In genomic region chr9:71270205-71270604, GRCm38 (mm10) we compare ENCODE assay signal across 27 mouse cellular contexts. TPM values are rescaled to one million over a fixed set of nuclear protein-coding genes. Genes with fewer than 3 reads are reported as not detected.
DNase-seq lines count a peak whose midpoint lies in the region; ATAC-seq and TF ChIP-seq lines count a peak whose summit lies in the region.
"Had no signal": no experiment of that assay in that cellular context is flagged by ENCODE, and none has a peak within 500 bp of the region (broad histone marks: within the 10 kb centered on the region; RNA-seq: fewer than 3 reads in every experiment).

No protein-coding gene starts in this region.

- WGBS in intestine, embryonic 14.5 days, result 81% methylated on average over 3 of the region's 3 CpGs
- 75% methylated on average over 3 of the region's 3 CpGs for WGBS in intestine, embryonic 16.5 days
- 82% methylated on average over 3 of the region's 3 CpGs for WGBS in lung, embryonic 14.5 days
- 58% methylated on average over 3 of the region's 3 CpGs for WGBS in lung, adult 2 months
- WGBS in embryonic facial prominence, embryonic 15.5 days, result 71% methylated on average over 3 of the region's 3 CpGs
- WGBS in stomach, embryonic 16.5 days, result 68% methylated on average over 3 of the region's 3 CpGs

- no peak overlapping the region for H3K4me2 ChIP-seq in intestine, embryonic 14.5 days (ENCODE audit: low read length)
- H3K4me2 ChIP-seq in intestine, embryonic 16.5 days (ENCODE audit: low read depth, low read length), result no peak overlapping the region
- H3K4me2 ChIP-seq in lung, embryonic 14.5 days, result no peak overlapping the region
- no peak overlapping the region for H3K4me2 ChIP-seq in embryonic facial prominence, embryonic 15.5 days (replicated peaks)
- no peak overlapping the region for H3K4me2 ChIP-seq in stomach, embryonic 16.5 days (ENCODE audit: low read depth, low read length)
- H3K4me2 ChIP-seq: embryonic facial prominence, embryonic 12.5 days; forebrain, embryonic 13.5 days; heart, embryonic 12.5 days; heart, embryonic 15.5 days; hindbrain, embryonic 13.5 days had no signal

- no peak overlapping the region for H3K27ac ChIP-seq in intestine, embryonic 14.5 days (ENCODE audit: low read depth)
- no peak overlapping the region for H3K27ac ChIP-seq in intestine, embryonic 16.5 days (ENCODE audit: low read length)
- H3K27ac ChIP-seq in lung, embryonic 14.5 days (ENCODE audit: low read depth), result 0 out of 2 replicates have a peak overlapping the region, but pooled peaks have one; percentile 12
- peak overlapping the region; percentile 51 for H3K27ac ChIP-seq in embryonic facial prominence, embryonic 15.5 days (replicated peaks)
- H3K27ac ChIP-seq in stomach, embryonic 16.5 days (ENCODE audit: low read length), result peak overlapping the region; percentile 48
- H3K27ac ChIP-seq: embryonic facial prominence, embryonic 12.5 days; forebrain, embryonic 10.5 days; forebrain, embryonic 13.5 days; heart, embryonic 15.5 days; hindbrain, embryonic 10.5 days; hindbrain, embryonic 13.5 days had no signal

- no peak for ATAC-seq in intestine, embryonic 14.5 days (replicated peaks; ENCODE audit: low FRiP score, low TSS enrichment, low read depth)
- no peak for ATAC-seq in intestine, embryonic 16.5 days
- ATAC-seq in lung, embryonic 14.5 days (ENCODE audit: insufficient read depth), result no peak
- ATAC-seq in embryonic facial prominence, embryonic 15.5 days (ENCODE audit: insufficient number of reproducible peaks, low FRiP score, low TSS enrichment, low read depth), result no peak
- ATAC-seq in stomach, embryonic 16.5 days (ENCODE audit: insufficient read depth, low FRiP score), result no peak
- ATAC-seq: activated CD4-positive, CD25-positive, alpha-beta regulatory T cell, adult 4 months; CD4-positive, CD25-positive, alpha-beta regulatory T cell, adult 4 months; forebrain, embryonic 13.5 days; forebrain, embryonic 16.5 days; hindbrain, embryonic 16.5 days had no signal

- TF ChIP-seq CTCF in lung, embryonic 14.5 days (IDR thresholded peaks at IDR 0.05; ENCODE audit: low read depth), result no peak
- TF ChIP-seq CTCF in lung, adult 2 months (IDR thresholded peaks at IDR 0.05; ENCODE audit: insufficient read depth, low read length), result no peak

- no peaks in the 10 kb centered on the region for H3K4me1 ChIP-seq in intestine, embryonic 14.5 days (replicated peaks; ENCODE audit: control insufficient read depth, insufficient read depth, low read length)
- H3K4me1 ChIP-seq in intestine, embryonic 16.5 days (ENCODE audit: control insufficient read depth, insufficient read depth, low read length), result no peaks in the 10 kb centered on the region
- no peaks in the 10 kb centered on the region for H3K4me1 ChIP-seq in lung, embryonic 14.5 days (ENCODE audit: insufficient read depth)
- no peaks in the 10 kb centered on the region for H3K4me1 ChIP-seq in lung, adult 2 months (ENCODE audit: control insufficient read depth, insufficient read depth, low read length)
- H3K4me1 ChIP-seq in embryonic facial prominence, embryonic 15.5 days, result no peaks in the 10 kb centered on the region
- 0 out of 2 replicates have a peak, but pooled peaks cover 5% of the 10 kb centered on the region for H3K4me1 ChIP-seq in stomach, embryonic 16.5 days (ENCODE audit: control insufficient read depth, insufficient read depth, low read length)
- H3K4me1 ChIP-seq: embryonic facial prominence, embryonic 12.5 days; forebrain, embryonic 10.5 days; forebrain, embryonic 13.5 days; heart, embryonic 12.5 days; heart, embryonic 15.5 days; hindbrain, embryonic 13.5 days had no signal

- peak; percentile 35 for DNase-seq in intestine, embryonic 14.5 days (ENCODE audit: low spot score)
- DNase-seq in lung, embryonic 14.5 days, result no peak
- no peak for DNase-seq in lung, adult 2 months
- DNase-seq in right cerebral cortex, postnatal 4 days, result no peak
- DNase-seq: adrenal gland, postnatal 10 days; adrenal gland, postnatal 36 days; cerebellum, adult 18-20 months; cerebellum, adult 9-10 months; cerebellum, postnatal 14 days; gastrocnemius, postnatal 10 days; gastrocnemius, postnatal 36 days; heart, postnatal 10 days; heart, postnatal 36 days had no signal

- 0 out of 2 replicates have a peak, but pooled peaks cover 3% of the 10 kb centered on the region for H3K9me3 ChIP-seq in intestine, embryonic 14.5 days (ENCODE audit: control insufficient read depth, low read length)
- no peaks in the 10 kb centered on the region for H3K9me3 ChIP-seq in intestine, embryonic 16.5 days (ENCODE audit: control insufficient read depth, low read length)
- H3K9me3 ChIP-seq in lung, embryonic 14.5 days (ENCODE audit: low read depth, low read length), result no peaks in the 10 kb centered on the region
- H3K9me3 ChIP-seq in embryonic facial prominence, embryonic 15.5 days (replicated peaks), result no peaks in the 10 kb centered on the region
- no peaks in the 10 kb centered on the region for H3K9me3 ChIP-seq in stomach, embryonic 16.5 days (replicated peaks; ENCODE audit: control insufficient read depth, low read length)
- H3K9me3 ChIP-seq: embryonic facial prominence, embryonic 12.5 days; forebrain, embryonic 10.5 days; forebrain, embryonic 13.5 days; heart, embryonic 15.5 days; hindbrain, embryonic 10.5 days; hindbrain, embryonic 13.5 days had no signal

- no peak overlapping the region for H3K4me3 ChIP-seq in intestine, embryonic 14.5 days (ENCODE audit: low read depth, low read length)
- H3K4me3 ChIP-seq in intestine, embryonic 16.5 days (ENCODE audit: low read length), result no peak overlapping the region
- no peak overlapping the region for H3K4me3 ChIP-seq in lung, embryonic 14.5 days (ENCODE audit: low read depth, low read length)
- H3K4me3 ChIP-seq in lung, adult 2 months (replicated peaks; ENCODE audit: extremely low read depth, low read depth, low read length), result no peak overlapping the region
- H3K4me3 ChIP-seq in embryonic facial prominence, embryonic 15.5 days (replicated peaks), result no peak overlapping the region
- no peak overlapping the region for H3K4me3 ChIP-seq in stomach, embryonic 16.5 days (replicated peaks; ENCODE audit: low read length)
- H3K4me3 ChIP-seq: embryonic facial prominence, embryonic 12.5 days; forebrain, embryonic 10.5 days; forebrain, embryonic 13.5 days; heart, embryonic 12.5 days; heart, embryonic 15.5 days; hindbrain, embryonic 10.5 days; hindbrain, embryonic 13.5 days had no signal

- no peaks in the 10 kb centered on the region for H3K27me3 ChIP-seq in intestine, embryonic 14.5 days (replicated peaks; ENCODE audit: control insufficient read depth, insufficient read depth, low read length)
- H3K27me3 ChIP-seq in intestine, embryonic 16.5 days (replicated peaks; ENCODE audit: control insufficient read depth, insufficient read depth, low read length), result no peaks in the 10 kb centered on the region
- no peaks in the 10 kb centered on the region for H3K27me3 ChIP-seq in lung, embryonic 14.5 days (ENCODE audit: insufficient read depth, low read length)
- no peaks in the 10 kb centered on the region for H3K27me3 ChIP-seq in embryonic facial prominence, embryonic 15.5 days
- H3K27me3 ChIP-seq in stomach, embryonic 16.5 days (ENCODE audit: control insufficient read depth, insufficient read depth, low read length), result no peaks in the 10 kb centered on the region
- H3K27me3 ChIP-seq: embryonic facial prominence, embryonic 12.5 days; forebrain, embryonic 13.5 days; heart, embryonic 12.5 days; heart, embryonic 15.5 days; hindbrain, embryonic 13.5 days had no signal

- H3K36me3 ChIP-seq in intestine, embryonic 14.5 days (ENCODE audit: control insufficient read depth, insufficient read depth, low read length), result peaks cover 7% of the 10 kb centered on the region; the same call in 1 of the 2 replicates
- no peaks in the 10 kb centered on the region for H3K36me3 ChIP-seq in intestine, embryonic 16.5 days (ENCODE audit: control insufficient read depth, insufficient read depth, low read length)
- H3K36me3 ChIP-seq in lung, embryonic 14.5 days (ENCODE audit: insufficient read depth), result no peaks in the 10 kb centered on the region
- no peaks in the 10 kb centered on the region for H3K36me3 ChIP-seq in embryonic facial prominence, embryonic 15.5 days
- H3K36me3 ChIP-seq in stomach, embryonic 16.5 days (ENCODE audit: control insufficient read depth, insufficient read depth, low read length), result no peaks in the 10 kb centered on the region
- H3K36me3 ChIP-seq: embryonic facial prominence, embryonic 12.5 days; forebrain, embryonic 10.5 days; heart, embryonic 12.5 days; heart, embryonic 15.5 days; hindbrain, embryonic 10.5 days; hindbrain, embryonic 13.5 days had no signal

- H3K9ac ChIP-seq in intestine, embryonic 14.5 days (ENCODE audit: low read length), result no peak overlapping the region
- no peak overlapping the region for H3K9ac ChIP-seq in intestine, embryonic 16.5 days (ENCODE audit: low read depth, low read length)
- H3K9ac ChIP-seq in lung, embryonic 14.5 days, result no peak overlapping the region
- H3K9ac ChIP-seq in embryonic facial prominence, embryonic 15.5 days, result no peak overlapping the region
- no peak overlapping the region for H3K9ac ChIP-seq in stomach, embryonic 16.5 days (ENCODE audit: low read length)
- H3K9ac ChIP-seq: embryonic facial prominence, embryonic 12.5 days; forebrain, embryonic 13.5 days; heart, embryonic 12.5 days; heart, embryonic 15.5 days; hindbrain, embryonic 13.5 days had no signal

- TF ChIP-seq POLR2A in lung, adult 2 months (IDR thresholded peaks at IDR 0.05; ENCODE audit: borderline replicate concordance, extremely low read depth, low read depth, low read length), result no peak

RNA-seq across cellular contexts. Expression of gene Aldh1a2, which starts 54.6 kb away (rescaled TPM):
- polyA plus RNA-seq in intestine, embryonic 14.5 days (2014; fragmentation: Nextera tagmentation; extraction: Ambion mirVana), result 123 and 139 TPM in 2 replicates
- polyA plus RNA-seq in intestine, embryonic 16.5 days (2015; fragmentation: Nextera tagmentation; extraction: Ambion mirVana), result 61.4 and 68.9 TPM in 2 replicates
- 41.7 and 47.9 TPM in 2 replicates for polyA plus RNA-seq in lung, embryonic 14.5 days (2014; fragmentation: Nextera tagmentation; extraction: Ambion mirVana)
- 12.8 and 13.5 TPM in 2 replicates for polyA plus RNA-seq in lung, adult 2 months (2012; rRNA removed)
- polyA plus RNA-seq in embryonic facial prominence, embryonic 15.5 days (2015; fragmentation: Nextera tagmentation; extraction: Ambion mirVana), result 26.0 and 31.8 TPM in 2 replicates
- 91.0 and 104 TPM in 2 replicates for polyA plus RNA-seq in stomach, embryonic 16.5 days (2015; fragmentation: Nextera tagmentation; extraction: Ambion mirVana)
- polyA plus RNA-seq: activated CD4-positive, CD25-positive, alpha-beta regulatory T cell, adult 4 months; CD4-positive, CD25-positive, alpha-beta regulatory T cell, adult 4 months had no signal

Comparison
In these comparisons a context has a peak if more than half of its experiments do, and no peak if none do; other contexts are left out.
1. H3K27ac ChIP-seq: peak in lung, embryonic 14.5 days (single experiment), embryonic facial prominence, embryonic 15.5 days (single experiment) and stomach, embryonic 16.5 days (single experiment); none in intestine, embryonic 14.5 days (single experiment) and intestine, embryonic 16.5 days (single experiment).